Mouse (Mus musculus): ENCODE measurements around the gene Clrn1. TPM values are rescaled to one million over a fixed set of nuclear protein-coding genes. Genes with fewer than 3 reads are reported as not detected.
A peak's percentile ranks its signal among the peaks of the same experiment; 100 is the strongest.

Clrn1 gene
- total RNA-seq, 2 experiments from 2014 or later = 1.0 to 2.2 TPM

GRCm38 (mm10) chr3:58833442-58834160 lies 51.5 kb downstream of the Clrn1 start:
- DNase-seq (ENCODE audit: low spot score in 2 of 2) = peak in 1 of 2 experiments; percentile 19
- intact Hi-C loops (cut with DNase I) = no loop called here

GRCm38 (mm10) chr3:58832888-58833287 lies 52.3 kb downstream of the Clrn1 start:
- no peak for DNase-seq (ENCODE audit: low spot score in 2 of 2)
- intact Hi-C loops (cut with DNase I) = no loop called here

- intact Hi-C loops (cut with DNase I) = no loop called here
Observed at GRCm38 (mm10) chr3:58831586-58831985, 53.6 kb downstream of the Clrn1 start.

GRCm38 (mm10) chr3:58829926-58830325 lies 55.2 kb downstream of the Clrn1 start:
- intact Hi-C loops (cut with DNase I) = no loop called here
- no peak for DNase-seq (ENCODE audit: low spot score in 2 of 2)

More at GRCm38 (mm10) chr3:58831586-58831985, 53.6 kb downstream of the Clrn1 start:
- DNase-seq (ENCODE audit: low spot score in 2 of 2) = no peak

GRCm38 (mm10) chr3:58828366-58829153 lies 56.6 kb downstream of the Clrn1 start:
- peak in 1 of 2 experiments; percentile 25 for DNase-seq (ENCODE audit: low spot score in 2 of 2)
- intact Hi-C loops (cut with DNase I) = no loop called here

GRCm38 (mm10) chr3:58826266-58826665 lies 58.9 kb downstream of the Clrn1 start:
- DNase-seq (ENCODE audit: low spot score in 2 of 2) = no peak
- intact Hi-C loops (cut with DNase I) = no loop called here

GRCm38 (mm10) chr3:58822211-58822610 lies 62.9 kb downstream of the Clrn1 start, which contains the start of gene Mindy4b-ps:
Gene Mindy4b-ps (minus strand): TSS chr3:58822311.
- DNase-seq (ENCODE audit: low spot score in 2 of 2) = no peak
- intact Hi-C loops (cut with DNase I) = no loop called here

GRCm38 (mm10) chr3:58817337-58817736 lies 67.8 kb downstream of the Clrn1 start:
- no peak for DNase-seq (ENCODE audit: low spot score in 2 of 2)

GRCm38 (mm10) chr3:58814191-58814590 lies 70.9 kb downstream of the Clrn1 start:
- intact Hi-C loops (cut with DNase I) = no loop called here
- DNase-seq (ENCODE audit: low spot score in 2 of 2) = no peak

More at GRCm38 (mm10) chr3:58817337-58817736, 67.8 kb downstream of the Clrn1 start:
- intact Hi-C loops (cut with DNase I) = no loop called here

GRCm38 (mm10) chr3:58810353-58810752 lies 74.8 kb downstream of the Clrn1 start:
- peak; percentile 22 to 27 for DNase-seq (ENCODE audit: low spot score in 2 of 2)
- intact Hi-C loops (cut with DNase I) = no loop called here

- intact Hi-C loops (cut with DNase I) = no loop called here
- DNase-seq (ENCODE audit: low spot score in 2 of 2) = no peak
Observed at GRCm38 (mm10) chr3:58809111-58809915, 75.8 kb downstream of the Clrn1 start.

- intact Hi-C loops (cut with DNase I) = no loop called here
- no peak for DNase-seq (ENCODE audit: low spot score in 2 of 2)
Observed at GRCm38 (mm10) chr3:58808636-58809035, 76.5 kb downstream of the Clrn1 start.

- intact Hi-C loops (cut with DNase I) = no loop called here
- DNase-seq (ENCODE audit: low spot score in 2 of 2) = no peak
Observed at GRCm38 (mm10) chr3:58804745-58805144, 80.4 kb downstream of the Clrn1 start.

- intact Hi-C loops (cut with DNase I) = no loop called here
- no peak for DNase-seq (ENCODE audit: low spot score in 2 of 2)
Observed at GRCm38 (mm10) chr3:58798676-58799075, 86.5 kb downstream of the Clrn1 start.

- intact Hi-C loops (cut with DNase I) = no loop called here
- no peak for DNase-seq (ENCODE audit: low spot score in 2 of 2)
Observed at GRCm38 (mm10) chr3:58798245-58798644, 86.9 kb downstream of the Clrn1 start.

Other genes starting within 250 kb of the Clrn1 start
- gene Erich6, start 248.1 kb downstream of the Clrn1 start, total RNA-seq (2021) = 1 to 10 TPM in 1 of 2 experiments, under 1 TPM in 1; 0.89 to 1.6 TPM
- gene Siah2, start 192.9 kb downstream of the Clrn1 start, total RNA-seq (2021) = 10 to 100 TPM; 18.5 to 20.8 TPM
- gene Mindy4b-ps, start 63.0 kb downstream of the Clrn1 start, total RNA-seq (2021) = 1 to 10 TPM in 1 of 2 experiments, under 1 TPM in 1; 0.80 to 2.7 TPM
- gene Med12l, start 120.5 kb upstream of the Clrn1 start, total RNA-seq (2021) = 10 to 100 TPM; 32.4 to 33.0 TPM
- gene Gpr171, start 216.5 kb upstream of the Clrn1 start, total RNA-seq (2021) = not detected